Mouse (Mus musculus) CH12.LX (cell line): ENCODE results near the gene Golgb1. TPM values are rescaled to one million over a fixed set of nuclear protein-coding genes. Genes with fewer than 3 reads are reported as not detected.

Source experiments
- DNase-seq: peaks from one replicate; pipeline ENCODE4 v3.0.0-alpha.2; 2013; ENCODE audit errors: extremely low read depth
- H3K27ac ChIP-seq: 2 replicates; pipeline ENCODE4 v1.5.1; 2012; ENCODE audit warnings: low read depth, mild to moderate bottlenecking, control low read depth, moderate library complexity; ENCODE audit not compliant: insufficient read depth
- H3K27me3 ChIP-seq: replicated peaks from 2 replicates; pipeline ENCODE3; 2012; ENCODE audit warnings: inconsistent platforms
- H3K36me3 ChIP-seq, 2 experiments: replicated peaks in 1 of 2; 2 replicates each; pipeline versions ENCODE3 to v1.6.1; 2012; ENCODE audit warnings: inconsistent platforms in 1 of 2, low read length in 1 of 2, mild to moderate bottlenecking in 1 of 2, mixed read lengths in 1 of 2, moderate library complexity in 1 of 2; ENCODE audit not compliant: control insufficient read depth in 1 of 2, insufficient read depth in 1 of 2
- H3K4me1 ChIP-seq, 2 experiments: 2 replicates each; pipeline ENCODE4 v1.6.1; 2012; ENCODE audit warnings: inconsistent platforms in 1 of 2, moderate library complexity in 1 of 2; ENCODE audit not compliant: insufficient read depth in 2 of 2, control insufficient read depth in 1 of 2
- H3K4me2 ChIP-seq: 2 replicates; pipeline ENCODE4 v1.6.1; 2012; ENCODE audit warnings: low read depth, mild to moderate bottlenecking, control low read depth; ENCODE audit not compliant: poor library complexity, insufficient read depth, severe bottlenecking
- H3K4me3 ChIP-seq, 3 experiments: fragments of 150-350 bp in 1 of 3; sonication (generic) in 1 of 3; replicated peaks in 1 of 3; 2 replicates each; pipeline versions ENCODE3 to v1.5.1; 2011 to 2012; ENCODE audit warnings: low read depth in 2 of 3, low read length in 2 of 3, mild to moderate bottlenecking in 2 of 3, moderate library complexity in 2 of 3, control low read depth in 1 of 3, improper control_type of control experiment in 1 of 3, inconsistent platforms in 1 of 3, mixed read lengths in 1 of 3; ENCODE audit not compliant: poor library complexity in 1 of 3
- H3K79me2 ChIP-seq: replicated peaks from 2 replicates; pipeline ENCODE4 v1.6.1; 2012; ENCODE audit warnings: mild to moderate bottlenecking, moderate library complexity; ENCODE audit not compliant: control insufficient read depth, poor library complexity, insufficient read depth, severe bottlenecking; ENCODE audit errors: extremely low read depth
- H3K9ac ChIP-seq: 2 replicates; pipeline ENCODE4 v1.6.1; 2012; ENCODE audit warnings: low read depth, mild to moderate bottlenecking, control low read depth, moderate library complexity; ENCODE audit not compliant: insufficient read depth
- H3K9me3 ChIP-seq: replicated peaks from 2 replicates; pipeline ENCODE3; 2012; ENCODE audit warnings: low read length, inconsistent platforms, mixed read lengths
- CHD1 ChIP-seq: IDR thresholded peaks from 2 replicates; pipeline ENCODE4 v1.6.1; 2012; ENCODE audit warnings: low read depth, low read length, improper control_type of control experiment, inconsistent platforms
- CHD2 ChIP-seq: IDR thresholded peaks from 2 replicates; pipeline ENCODE4 v1.6.1; 2011; ENCODE audit warnings: low read length, improper control_type of control experiment
- CTCF ChIP-seq, 2 experiments: IDR thresholded peaks in 1 of 2; conservative IDR thresholded peaks in 1 of 2; 2 replicates each; pipeline ENCODE4 v1.5.1; 2011 to 2012; ENCODE audit warnings: low read depth in 2 of 2, low read length in 2 of 2, improper control_type of control experiment in 1 of 2, inconsistent platforms in 1 of 2, mild to moderate bottlenecking in 1 of 2, moderate library complexity in 1 of 2
- E2F4 ChIP-seq: IDR thresholded peaks from 2 replicates; pipeline ENCODE4 v1.6.1; 2011; ENCODE audit warnings: low read depth, low read length, improper control_type of control experiment; ENCODE audit not compliant: insufficient replicate concordance
- ELF1 ChIP-seq: IDR thresholded peaks from 2 replicates; pipeline ENCODE4 v1.6.1; 2014; ENCODE audit warnings: low read depth, mild to moderate bottlenecking, inconsistent platforms, low read length, improper control_type of control experiment
- GABPA ChIP-seq: IDR thresholded peaks from 2 replicates; pipeline ENCODE4 v1.6.1; 2012; ENCODE audit warnings: low read depth, low read length, improper control_type of control experiment, inconsistent platforms; ENCODE audit not compliant: insufficient replicate concordance
- HCFC1 ChIP-seq: IDR thresholded peaks from 2 replicates; pipeline ENCODE4 v1.6.1; 2012; ENCODE audit warnings: low read depth, mild to moderate bottlenecking, inconsistent platforms, low read length, improper control_type of control experiment
- IRF4 ChIP-seq: IDR thresholded peaks from 2 replicates; pipeline ENCODE4 v1.6.1; 2014; ENCODE audit warnings: low read depth, mild to moderate bottlenecking, inconsistent platforms, low read length, improper control_type of control experiment
- JUN ChIP-seq: IDR thresholded peaks from 2 replicates; pipeline ENCODE4 v1.6.1; 2011; ENCODE audit warnings: low read depth, mild to moderate bottlenecking, low read length, improper control_type of control experiment, moderate library complexity; ENCODE audit not compliant: insufficient read depth
- JUND ChIP-seq: conservative IDR thresholded peaks from 2 replicates; pipeline ENCODE4 v1.6.1; 2011; ENCODE audit warnings: low read depth, low read length, improper control_type of control experiment
- KAT2A ChIP-seq: IDR thresholded peaks from 2 replicates; pipeline ENCODE4 v1.6.1; 2012; ENCODE audit warnings: low read length, improper control_type of control experiment, inconsistent platforms; ENCODE audit not compliant: insufficient replicate concordance
- MAFK ChIP-seq: IDR thresholded peaks from 2 replicates; pipeline ENCODE4 v1.6.1; 2011; ENCODE audit warnings: low read length, improper control_type of control experiment; ENCODE audit not compliant: insufficient replicate concordance
- MEF2A ChIP-seq: IDR thresholded peaks from 2 replicates; pipeline ENCODE4 v1.6.1; 2014; ENCODE audit warnings: low read depth, mild to moderate bottlenecking, inconsistent platforms, low read length, improper control_type of control experiment, borderline replicate concordance
- MXI1 ChIP-seq: IDR thresholded peaks from 2 replicates; pipeline ENCODE4 v1.6.1; 2011; ENCODE audit warnings: mild to moderate bottlenecking, low read depth, low read length, improper control_type of control experiment
- MYC ChIP-seq: IDR thresholded peaks from 2 replicates; pipeline ENCODE4 v1.6.1; 2011; ENCODE audit warnings: low read depth, mild to moderate bottlenecking, improper control_type of control experiment, low read length
- NELFE ChIP-seq: IDR thresholded peaks from 2 replicates; pipeline ENCODE4 v1.6.1; 2011; ENCODE audit warnings: low read depth, low read length, improper control_type of control experiment
- NRF1 ChIP-seq: IDR thresholded peaks from 2 replicates; pipeline ENCODE4 v1.6.1; 2014; ENCODE audit warnings: low read depth, mild to moderate bottlenecking, inconsistent platforms, low read length, improper control_type of control experiment, moderate library complexity
- PAX5 ChIP-seq: IDR thresholded peaks from 2 replicates; pipeline ENCODE4 v1.6.1; 2012; ENCODE audit warnings: low read length, inconsistent platforms, mixed read lengths
- POLR2A ChIP-seq: IDR thresholded peaks from 2 replicates; pipeline ENCODE4 v1.6.1; 2011; ENCODE audit warnings: low read depth, mild to moderate bottlenecking, improper control_type of control experiment, low read length
- POLR2AphosphoS2 ChIP-seq: IDR thresholded peaks from 2 replicates; pipeline ENCODE4 v1.6.1; 2011; ENCODE audit warnings: low read depth, low read length, improper control_type of control experiment
- RAD21 ChIP-seq: IDR thresholded peaks from 2 replicates; pipeline ENCODE4 v1.6.1; 2011; ENCODE audit warnings: low read depth, mild to moderate bottlenecking, low read length, improper control_type of control experiment, moderate library complexity
- RCOR1 ChIP-seq: conservative IDR thresholded peaks from 2 replicates; pipeline ENCODE4 v1.6.1; 2012; ENCODE audit warnings: low read depth, mild to moderate bottlenecking, inconsistent platforms, low read length, improper control_type of control experiment
- SMC3 ChIP-seq: IDR thresholded peaks from 2 replicates; pipeline ENCODE4 v1.6.1; 2011; ENCODE audit warnings: low read depth, low read length, improper control_type of control experiment
- TCF12 ChIP-seq: IDR thresholded peaks from 2 replicates; pipeline ENCODE4 v1.6.1; 2014; ENCODE audit warnings: low read depth, mild to moderate bottlenecking, inconsistent platforms, low read length, improper control_type of control experiment
- UBTF ChIP-seq: IDR thresholded peaks from 2 replicates; pipeline ENCODE4 v1.6.1; 2012; ENCODE audit warnings: low read depth, mild to moderate bottlenecking, inconsistent platforms, low read length, improper control_type of control experiment, moderate library complexity
- USF2 ChIP-seq: conservative IDR thresholded peaks from 2 replicates; pipeline ENCODE4 v1.6.1; 2011; ENCODE audit warnings: low read depth, low read length, improper control_type of control experiment
- ZC3H11A ChIP-seq: IDR thresholded peaks from 2 replicates; pipeline ENCODE4 v1.6.1; 2012; ENCODE audit warnings: low read depth, mild to moderate bottlenecking, inconsistent platforms, low read length, improper control_type of control experiment
- ZKSCAN1 ChIP-seq: IDR thresholded peaks from 2 replicates; pipeline ENCODE4 v1.6.1; 2012; ENCODE audit warnings: low read depth, inconsistent platforms, low read length, improper control_type of control experiment, borderline replicate concordance
- ZMIZ1 ChIP-seq: IDR thresholded peaks from 2 replicates; pipeline ENCODE4 v1.6.1; 2012; ENCODE audit warnings: low read depth, mild to moderate bottlenecking, inconsistent platforms, low read length, improper control_type of control experiment
- ZNF384 ChIP-seq: IDR thresholded peaks from 2 replicates; pipeline ENCODE4 v1.6.1; 2012; ENCODE audit warnings: low read depth, low read length, improper control_type of control experiment, inconsistent platforms
- dilution Hi-C: fragments of 300-500 bp; cut with MboI; formaldehyde crosslinking; loops from 2 replicates; pipeline ENCODE4 v1.14.3; 2020; ENCODE audit warnings: low sequenced_read_pairs; ENCODE audit not compliant: extremely low pct_unique_long_range_greater_than_20kb, extremely low pct_ligation_motif_present
- in situ Hi-C: fragments of 300-500 bp; cut with MboI; formaldehyde crosslinking; loops from 3 replicates; pipeline ENCODE4 v1.14.3; 2019; ENCODE audit warnings: low sequenced_read_pairs, low pct_ligation_motif_present, low pct_unique_long_range_greater_than_20kb, mixed read lengths
- polyA plus RNA-seq: library from polyadenylated mRNA; unstranded; fragments of >175 nt; gene quantifications from 2 replicates; pipeline ENCODE4 v1.2.1, GENCODE M21; 2012; ENCODE audit warnings: low read depth; ENCODE audit not compliant: insufficient read length
- total RNA-seq, 2 experiments: library from RNA; depleted of rRNA; stranded (reverse); fragments of 300-350 nt in 1 of 2; fragments of >200 nt in 1 of 2; gene quantifications; 2 replicates each; pipeline ENCODE4 v1.2.3; 2012 to 2014

The Golgb1 gene
- total and polyA plus RNA-seq, 3 experiments = 65.6 to 112 (median 96.8) TPM

- DNase-seq = no peak
- dilution Hi-C loops = no loop called here
- Histone ChIP-seq H3K27me3 (no peaks in the 10 kb centered on the region), H3K36me3 (peaks cover 52 to 64% of the 10 kb centered on the region in 2 experiments), H3K4me2 (no peak overlapping the region), H3K79me2 (peaks cover 46% of the 10 kb centered on the region), H3K4me1 (peaks cover 40 to 81% of the 10 kb centered on the region in 2 experiments), H3K4me3 (no peak overlapping the region), H3K9ac (no peak overlapping the region), H3K27ac (0 out of 2 replicates have a peak overlapping the region, but pooled peaks have one; percentile 18), H3K9me3 (no peaks in the 10 kb centered on the region)
- in situ Hi-C loops = no loop called here
- no peak for TF ChIP-seq ELF1
- no peak for TF ChIP-seq USF2
- TF ChIP-seq NELFE = no peak
- TF ChIP-seq MAFK = no peak
- TF ChIP-seq MXI1 = no peak
- TF ChIP-seq ZNF384 = no peak
- TF ChIP-seq RCOR1 = no peak
- TF ChIP-seq NRF1 = no peak
- TF ChIP-seq ZC3H11A = no peak
- TF ChIP-seq RAD21 = no peak
Measured at GRCm38 (mm10) chr16:36932546-36932945, 57.6 kb downstream of the Golgb1 start.

- in situ Hi-C loops = no loop called here
- H3K9ac ChIP-seq = peak overlapping the region; percentile 94
- peaks cover 33 to 82% of the 10 kb centered on the region in 2 experiments for H3K4me1 ChIP-seq
- peak overlapping the region; percentile 87 for H3K4me2 ChIP-seq
- peak overlapping the region; percentile 70 to 89 (median 87) for H3K4me3 ChIP-seq
- dilution Hi-C loops = no loop called here
- no peaks in the 10 kb centered on the region for H3K9me3 ChIP-seq
- no peaks in the 10 kb centered on the region for H3K27me3 ChIP-seq
- peaks cover 53 to 68% of the 10 kb centered on the region in 2 experiments for H3K36me3 ChIP-seq
- peaks cover 39% of the 10 kb centered on the region for H3K79me2 ChIP-seq
- H3K27ac ChIP-seq = peak overlapping the region; percentile 93
- DNase-seq = peak; percentile 92
- peak; percentile 33; the same call in 1 of the 2 replicates for TF ChIP-seq UBTF
- TF ChIP-seq CHD1 = no peak; the same call in 1 of the 2 replicates
- peak; percentile 54 for TF ChIP-seq JUND
- TF ChIP-seq CHD2 = peak; percentile 16; the same call in 1 of the 2 replicates
- peak; percentile 77 for TF ChIP-seq MYC
- peak; percentile 46; the same call in 1 of the 2 replicates for TF ChIP-seq NRF1
- TF ChIP-seq NELFE = peak; percentile 84
- no peak for TF ChIP-seq ZC3H11A
- 0 out of 2 replicates have a peak, but pooled peaks have one; percentile 41 for TF ChIP-seq MEF2A
- TF ChIP-seq ZMIZ1 = peak; percentile 79
- TF ChIP-seq RAD21 = no peak
- TF ChIP-seq GABPA = no peak
- TF ChIP-seq E2F4 = no peak
- no peak for TF ChIP-seq KAT2A
- no peak for TF ChIP-seq PAX5
- peak; percentile 68 for TF ChIP-seq RCOR1
- no peak for TF ChIP-seq SMC3
- no peak for TF ChIP-seq ZKSCAN1
- no peak for TF ChIP-seq JUN
- TF ChIP-seq CTCF (conservative IDR thresholded peaks at IDR 0.05 in 1 of 2, IDR thresholded peaks at IDR 0.05 in 1 of 2; ENCODE audit: low read depth in 2 of 2, low read length in 2 of 2) = no peak
- peak; percentile 77 for TF ChIP-seq USF2
- TF ChIP-seq TCF12 = peak; percentile 88
- TF ChIP-seq POLR2AphosphoS2 = peak; percentile 84
- TF ChIP-seq POLR2A = peak; percentile 74
- TF ChIP-seq HCFC1 = peak; percentile 38
- peak; percentile 57 for TF ChIP-seq IRF4
- TF ChIP-seq MAFK = no peak
- peak; percentile 50; the same call in 1 of the 2 replicates for TF ChIP-seq ELF1
Measured at GRCm38 (mm10) chr16:36934131-36934840, 59.3 kb downstream of the Golgb1 start.
